In genomic region chr12:100210973-100211372, GRCm38 (mm10) we compare ENCODE assay signal across 8 mouse cellular contexts. TPM values are rescaled to one million over a fixed set of nuclear protein-coding genes. Genes with fewer than 3 reads are reported as not detected.
DNase-seq lines count a peak whose midpoint lies in the region; ATAC-seq and TF ChIP-seq lines count a peak whose summit lies in the region.

No protein-coding gene starts in this region.

- no peak overlapping the region for H3K4me2 ChIP-seq in kidney, embryonic 14.5 days (replicated peaks; ENCODE audit: low read depth, low read length)
- H3K4me2 ChIP-seq in forebrain, embryonic 15.5 days (replicated peaks), result no peak overlapping the region

- H3K36me3 ChIP-seq in kidney, embryonic 14.5 days (ENCODE audit: control insufficient read depth, insufficient read depth, low read length), result peaks cover 36% of the 10 kb centered on the region
- H3K36me3 ChIP-seq in forebrain, embryonic 15.5 days, result peaks cover 36% of the 10 kb centered on the region

- no peaks in the 10 kb centered on the region for H3K4me1 ChIP-seq in kidney, embryonic 14.5 days (ENCODE audit: control insufficient read depth, insufficient read depth, low read length)
- H3K4me1 ChIP-seq in forebrain, embryonic 15.5 days, result peaks cover 14% of the 10 kb centered on the region

- peaks cover 2% of the 10 kb centered on the region; the same call in 1 of the 2 replicates for H3K9me3 ChIP-seq in kidney, embryonic 14.5 days (ENCODE audit: control insufficient read depth, low read length)
- H3K9me3 ChIP-seq in forebrain, embryonic 15.5 days, result 0 out of 2 replicates have a peak, but pooled peaks cover 4% of the 10 kb centered on the region

- H3K27me3 ChIP-seq in kidney, embryonic 14.5 days (ENCODE audit: control insufficient read depth, insufficient read depth, low read length), result no peaks in the 10 kb centered on the region
- H3K27me3 ChIP-seq in Patski, result no peaks in the 10 kb centered on the region
- H3K27me3 ChIP-seq in forebrain, embryonic 15.5 days, result no peaks in the 10 kb centered on the region

- ATAC-seq in kidney, embryonic 14.5 days (ENCODE audit: low FRiP score, low TSS enrichment), result no peak
- ATAC-seq in Patski, result peak; percentile 79
- peak; percentile 60 for ATAC-seq in forebrain, embryonic 15.5 days (replicated peaks)

- no peak overlapping the region for H3K4me3 ChIP-seq in kidney, embryonic 14.5 days (ENCODE audit: low read length)
- no peak overlapping the region for H3K4me3 ChIP-seq in forebrain, embryonic 15.5 days

- H3K9ac ChIP-seq in kidney, embryonic 14.5 days (ENCODE audit: low read depth, low read length), result no peak overlapping the region
- H3K9ac ChIP-seq in forebrain, embryonic 15.5 days (replicated peaks), result no peak overlapping the region

- H3K27ac ChIP-seq in kidney, embryonic 14.5 days (ENCODE audit: low read depth, low read length), result no peak overlapping the region
- H3K27ac ChIP-seq in forebrain, embryonic 15.5 days (replicated peaks), result 0 out of 2 replicates have a peak overlapping the region, but pooled peaks have one; percentile 21

- POLR2A ChIA-PET in Patski (lab: Charles Lee), result interaction anchor here (0.7 kb wide), 1 partner anchor 114 kb away, joined by 3 read pairs; no protein-coding TSS in a partner anchor

- CTCF ChIA-PET in Patski (lab: Charles Lee), result interaction anchor here (2.0 kb wide), 1 partner anchor 9 kb away, joined by 15 read pairs; no protein-coding TSS in a partner anchor

- in situ Hi-C loops in Patski (cut with MboI; ENCODE audit: low pct_unique_long_range_greater_than_20kb), result no loop called here

- 48% methylated on average over 5 of the region's 5 CpGs for WGBS in kidney, embryonic 14.5 days
- WGBS in forebrain, embryonic 15.5 days, result 48% methylated on average over 5 of the region's 5 CpGs

- DNase-seq in kidney, postnatal 10 days, result peak; percentile 46
- no peak for DNase-seq in Patski (ENCODE audit: low read depth, low spot score)
- DNase-seq in lung, postnatal 14 days, result peak; percentile 42
- DNase-seq in cerebellum, adult 11-12 months, result no peak
- DNase-seq in cerebellum, adult 8-10 months, result no peak
- no peak for DNase-seq in ovary, postnatal 36 days (ENCODE audit: low spot score)

- TF ChIP-seq CTCF in Patski (IDR thresholded peaks at IDR 0.05), result no peak

RNA-seq across cellular contexts. Expression of gene Calm1, which starts 11.7 kb away (rescaled TPM):
- polyA plus RNA-seq in kidney, embryonic 14.5 days (2014; fragmentation: Nextera tagmentation; extraction: Ambion mirVana), result 1,237 and 1,509 TPM in 2 replicates
- 442 TPM for polyA plus RNA-seq in Patski (2021)
- polyA plus RNA-seq in forebrain, embryonic 15.5 days (2015; fragmentation: Nextera tagmentation; extraction: Ambion mirVana), result 2,112 and 2,174 TPM in 2 replicates

RNA-seq across cellular contexts. Expression of gene Nrde2, which starts 51.5 kb away (rescaled TPM):
- polyA plus RNA-seq in kidney, embryonic 14.5 days (2014; fragmentation: Nextera tagmentation; extraction: Ambion mirVana), result 11.7 and 20.1 TPM in 2 replicates
- polyA plus RNA-seq in Patski (2021), result 13.5 TPM
- polyA plus RNA-seq in forebrain, embryonic 15.5 days (2015; fragmentation: Nextera tagmentation; extraction: Ambion mirVana), result 16.5 and 16.6 TPM in 2 replicates

Comparison
In these comparisons a context has a peak if more than half of its experiments do, and no peak if none do; other contexts are left out.
1. DNase-seq: peak in kidney, postnatal 10 days (single experiment) and lung, postnatal 14 days (single experiment); none in Patski (single experiment), cerebellum, adult 11-12 months (single experiment), cerebellum, adult 8-10 months (single experiment) and ovary, postnatal 36 days (single experiment).